Mouse (Mus musculus) cortical plate, adult 2 months (tissue): ENCODE results near the gene Ddias. TPM values are rescaled to one million over a fixed set of nuclear protein-coding genes. Genes with fewer than 3 reads are reported as not detected.
"Not testable (repeated sequence)": the region's sequence is repeated elsewhere in the genome, so short reads cannot be mapped to it uniquely, and the experiment has no call there.

Experiments used
- H3K27ac ChIP-seq: fragments of 200-500 bp; 2 replicates; pipeline ENCODE4 v1.5.1; 2012; ENCODE audit warnings: low read length, control low read depth, inconsistent platforms; ENCODE audit not compliant: insufficient read depth
- H3K4me1 ChIP-seq: fragments of 200-500 bp; 2 replicates; pipeline ENCODE4 v1.6.1; 2011; ENCODE audit warnings: low read length; ENCODE audit not compliant: control insufficient read depth, insufficient read depth
- H3K4me3 ChIP-seq: fragments of 200-500 bp; 2 replicates; pipeline ENCODE4 v1.5.1; 2011; ENCODE audit warnings: mild to moderate bottlenecking, low read length, control low read depth; ENCODE audit not compliant: insufficient read depth
- CTCF ChIP-seq: fragments of 200-500 bp; IDR thresholded peaks from 2 replicates; pipeline ENCODE4 v1.5.1; 2011; ENCODE audit warnings: mild to moderate bottlenecking, control low read depth, low read length; ENCODE audit not compliant: insufficient read depth; ENCODE audit errors: extremely low read depth
- POLR2A ChIP-seq: fragments of 200-500 bp; IDR thresholded peaks from 2 replicates; pipeline ENCODE4 v1.6.1; 2011; ENCODE audit warnings: mild to moderate bottlenecking, low read length, control low read depth; ENCODE audit not compliant: insufficient read depth; ENCODE audit errors: extremely low read depth
- polyA plus RNA-seq: library from polyadenylated mRNA; depleted of rRNA; stranded (reverse); fragments of >200 nt; gene quantifications from 2 replicates; pipeline ENCODE4 v1.2.3, GENCODE M21; 2012; rRNA removed

Gene Ddias
- polyA plus RNA-seq: 0.30 and 0.35 TPM in 2 replicates

DNA sequence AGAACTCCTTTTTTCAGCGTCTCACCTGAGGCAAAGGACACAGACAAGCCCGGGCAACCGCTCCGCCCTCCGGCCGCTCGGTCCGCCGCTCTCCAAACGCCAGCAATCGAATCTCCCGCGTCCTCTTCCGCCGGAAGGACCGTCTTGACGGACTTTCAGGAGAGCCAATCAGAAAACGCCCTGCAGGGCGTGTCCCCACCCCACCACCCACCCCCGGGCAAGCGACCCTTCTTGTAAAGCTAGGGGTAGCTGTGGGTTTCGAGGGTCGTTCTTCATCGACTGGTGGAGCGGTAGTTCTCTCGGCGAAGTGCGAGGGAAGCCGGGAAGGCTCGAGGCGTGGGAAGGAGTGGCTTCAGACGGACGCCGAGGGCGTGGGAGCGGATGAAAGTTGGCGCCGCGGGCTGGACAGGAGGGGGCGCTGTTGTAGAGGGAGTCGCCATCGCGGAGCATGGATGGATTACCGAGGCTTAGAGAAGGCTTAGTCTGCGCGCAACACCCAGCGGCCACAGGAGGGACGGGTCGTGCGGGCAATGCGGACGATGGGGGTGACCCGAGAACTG, at the start of gene Ddias, which contains the start of gene Prcp:
Gene Ddias (minus strand): TSS at position 132 of the 560 bp plus-strand sequence.
Gene Prcp (plus strand): TSS at position 355 of the 560 bp plus-strand sequence.
- Histone ChIP-seq H3K27ac (peak within 1 kb of the TSS; percentile 91), H3K4me1 (no peaks in the 10 kb centered on the region; the same call in 1 of the 2 replicates), H3K4me3 (peak within 1 kb of the TSS; percentile 71)
- TF ChIP-seq POLR2A (peak; percentile 29; the same call in 1 of the 2 replicates), CTCF (peak; percentile 71)

DNA sequence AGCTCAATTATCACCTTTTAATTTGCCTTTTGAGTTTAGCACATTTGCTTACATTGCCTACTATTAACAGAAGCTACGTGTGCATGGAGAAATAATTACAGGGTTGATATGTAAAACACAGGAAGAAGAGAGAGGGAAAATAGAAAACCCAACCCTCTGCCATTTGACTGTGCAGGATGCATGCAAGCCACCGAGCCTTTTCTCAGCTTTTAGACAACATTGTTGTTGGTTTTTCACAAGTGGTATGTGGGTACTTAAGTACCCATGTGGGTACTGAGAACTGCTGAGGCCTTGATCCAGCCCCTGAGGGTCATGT, 46.8 kb upstream of the Ddias start:
- Histone ChIP-seq H3K4me1 (no peaks in the 10 kb centered on the region), H3K4me3 (no peak overlapping the region), H3K27ac (no peak overlapping the region)
- TF ChIP-seq CTCF (no peak), POLR2A (no peak)

DNA sequence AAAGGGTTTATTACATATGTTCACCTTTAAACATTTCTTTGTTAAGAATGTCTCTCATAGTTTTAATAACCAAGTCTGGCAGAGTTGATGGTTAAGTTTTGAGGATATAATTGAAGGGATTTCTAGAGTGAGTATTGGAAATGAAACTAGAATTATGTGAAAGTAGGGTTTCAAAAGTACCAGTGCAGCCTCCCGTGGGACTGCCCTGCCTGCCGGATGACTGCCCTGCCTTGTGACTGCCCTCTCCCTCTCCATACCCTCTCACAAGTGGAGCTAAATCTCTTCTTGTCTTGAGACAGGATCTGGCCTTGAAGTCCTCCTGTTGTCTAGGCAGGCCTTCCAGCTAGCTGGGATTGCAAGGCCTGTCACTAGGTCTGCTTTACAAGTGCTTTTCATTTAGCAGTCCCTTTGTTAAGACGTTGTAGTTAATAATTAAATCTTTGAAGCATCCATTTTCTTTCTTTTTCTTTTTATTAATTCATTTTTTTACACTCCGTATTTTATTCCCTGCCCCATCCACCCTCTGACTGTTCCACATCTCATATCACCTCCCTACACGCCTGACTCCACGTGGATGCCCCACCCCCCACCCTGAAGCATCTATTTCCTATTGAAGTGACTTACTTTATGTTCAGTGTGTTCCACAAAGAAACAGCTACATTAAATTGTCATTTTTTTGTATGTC, 46.3 kb upstream of the Ddias start:
- no peak for TF ChIP-seq CTCF
- no peak for TF ChIP-seq POLR2A
- Histone ChIP-seq H3K4me3 (no peak overlapping the region), H3K27ac (no peak overlapping the region), H3K4me1 (no peaks in the 10 kb centered on the region)

GRCm38 (mm10) chr7:92904285-92904684, 30.2 kb upstream of the Ddias start:
- H3K27ac ChIP-seq, H3K4me1 ChIP-seq, H3K4me3 ChIP-seq: not testable (repeated sequence)

GRCm38 (mm10) chr7:92903360-92904038, 29.5 kb upstream of the Ddias start:
- Histone ChIP-seq H3K4me1 (no peaks in the 10 kb centered on the region), H3K4me3 (no peak overlapping the region), H3K27ac (no peak overlapping the region)
- TF ChIP-seq CTCF: peak; percentile 81
- no peak for TF ChIP-seq POLR2A

DNA sequence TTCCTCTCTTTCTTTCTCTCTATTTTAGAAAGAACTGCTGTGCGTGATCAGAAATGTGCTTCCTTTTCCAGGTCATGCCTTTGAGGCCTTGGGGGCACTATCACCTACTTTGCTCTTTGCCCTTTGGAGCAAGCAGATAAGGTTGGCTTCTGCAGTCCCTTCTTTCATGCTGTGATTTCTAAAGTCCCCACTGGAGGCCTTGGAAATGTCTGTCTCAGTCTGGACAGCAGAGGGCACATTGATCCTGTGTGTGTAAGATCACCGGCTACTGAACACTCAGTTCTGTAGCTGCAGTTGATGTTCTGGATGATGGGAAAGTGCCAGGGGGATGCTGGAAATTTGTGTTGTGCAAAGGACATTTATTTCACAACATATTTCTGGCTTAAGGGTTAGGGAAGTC, 23.0 kb upstream of the Ddias start:
- H3K27ac ChIP-seq: no peak overlapping the region
- H3K4me1 ChIP-seq: no peaks in the 10 kb centered on the region; the same call in 1 of the 2 replicates
- H3K4me3 ChIP-seq: no peak overlapping the region
- TF ChIP-seq POLR2A (no peak), CTCF (peak; percentile 61)

- no peak overlapping the region for H3K4me3 ChIP-seq
- no peaks in the 10 kb centered on the region; the same call in 1 of the 2 replicates for H3K4me1 ChIP-seq
- TF ChIP-seq CTCF (no peak), POLR2A (no peak)
- H3K27ac ChIP-seq: 0 out of 2 replicates have a peak overlapping the region, but pooled peaks have one; percentile 30
These were observed 22.0 kb upstream of the Ddias start for GRCm38 (mm10) chr7:92896036-92896435.

DNA sequence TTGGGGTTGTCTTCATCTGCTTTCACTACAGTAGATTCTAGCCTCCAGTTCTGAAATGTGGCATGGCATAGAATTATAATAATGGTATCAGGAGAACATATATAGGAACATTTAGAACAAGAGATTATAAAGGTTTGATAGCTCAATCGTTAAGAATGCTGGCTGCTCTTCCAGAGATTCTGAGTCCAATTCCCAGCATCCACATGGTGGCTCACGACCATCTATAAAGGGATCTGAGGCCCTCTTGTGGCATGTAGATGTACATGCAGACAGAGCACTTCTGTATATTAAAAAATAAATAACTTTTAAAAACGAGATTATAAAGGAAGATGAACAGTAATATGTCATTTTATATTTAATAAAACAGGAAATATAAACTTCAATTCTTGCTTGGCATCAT, 19.4 kb upstream of the Ddias start:
- 0 out of 2 replicates have a peak, but pooled peaks have one; percentile 16 for TF ChIP-seq CTCF
- TF ChIP-seq POLR2A: no peak
- Histone ChIP-seq H3K27ac (no peak overlapping the region), H3K4me1 (no peaks in the 10 kb centered on the region; the same call in 1 of the 2 replicates), H3K4me3 (no peak overlapping the region)

GRCm38 (mm10) chr7:92890618-92891230, 16.7 kb upstream of the Ddias start:
- TF ChIP-seq CTCF (no peak), POLR2A (no peak)

GRCm38 (mm10) chr7:92890211-92890610, 16.2 kb upstream of the Ddias start:
- TF ChIP-seq POLR2A (no peak), CTCF (no peak)
- Histone ChIP-seq H3K4me3 (no peak overlapping the region), H3K27ac (no peak overlapping the region), H3K4me1 (no peaks in the 10 kb centered on the region)

More at GRCm38 (mm10) chr7:92890618-92891230, 16.7 kb upstream of the Ddias start:
- Histone ChIP-seq H3K27ac (no peak overlapping the region), H3K4me3 (no peak overlapping the region), H3K4me1 (no peaks in the 10 kb centered on the region)

- Histone ChIP-seq H3K27ac (no peak overlapping the region), H3K4me1 (no peaks in the 10 kb centered on the region), H3K4me3 (no peak overlapping the region)
- no peak for TF ChIP-seq POLR2A
These were observed 13.2 kb upstream of the Ddias start for GRCm38 (mm10) chr7:92887230-92887629.
